Mouse (Mus musculus): ENCODE measurements around the gene Cyren. TPM values are rescaled to one million over a fixed set of nuclear protein-coding genes. Genes with fewer than 3 reads are reported as not detected.

Gene Cyren
- polyA plus RNA-seq, 1 experiment from 2014 or later: 6.1 TPM

DNA sequence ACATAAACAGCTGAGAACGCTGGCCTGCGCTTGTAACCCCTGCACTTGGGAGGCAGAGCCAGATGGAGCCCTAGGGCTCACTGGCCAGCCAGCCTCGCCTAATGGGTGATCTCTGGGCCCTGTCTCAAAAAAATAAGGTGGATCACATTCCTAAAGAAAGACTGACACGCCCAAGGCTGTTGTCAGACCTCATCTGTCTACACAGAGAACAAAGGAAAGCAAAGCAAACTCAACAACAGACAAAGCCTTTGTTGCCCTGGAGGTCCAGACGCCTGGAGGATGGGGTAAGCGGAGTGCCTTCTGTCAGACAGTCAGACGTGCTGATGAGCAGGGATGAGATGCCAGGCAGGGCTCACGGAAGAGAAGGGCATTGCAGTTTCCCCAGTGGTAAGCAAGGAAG lies 11.1 kb downstream of the Cyren start:
- WGBS (ENCODE audit: insufficient replicate concordance): 65% methylated on average over 8 of the region's 8 CpGs
- Histone ChIP-seq H3K27ac (replicated peaks) (0 out of 2 replicates have a peak overlapping the region, but pooled peaks have one; percentile 46), H3K9me3 (replicated peaks) (no peaks in the 10 kb centered on the region), H3K4me2 (no peak overlapping the region), H3K27me3 (no peaks in the 10 kb centered on the region), H3K4me1 (replicated peaks) (peaks cover 85% of the 10 kb centered on the region), H3K36me3 (replicated peaks) (no peaks in the 10 kb centered on the region), H3K4me3 (replicated peaks) (no peak overlapping the region), H3K9ac (no peak overlapping the region)
- no peak for ATAC-seq (ENCODE audit: insufficient read depth)

DNA sequence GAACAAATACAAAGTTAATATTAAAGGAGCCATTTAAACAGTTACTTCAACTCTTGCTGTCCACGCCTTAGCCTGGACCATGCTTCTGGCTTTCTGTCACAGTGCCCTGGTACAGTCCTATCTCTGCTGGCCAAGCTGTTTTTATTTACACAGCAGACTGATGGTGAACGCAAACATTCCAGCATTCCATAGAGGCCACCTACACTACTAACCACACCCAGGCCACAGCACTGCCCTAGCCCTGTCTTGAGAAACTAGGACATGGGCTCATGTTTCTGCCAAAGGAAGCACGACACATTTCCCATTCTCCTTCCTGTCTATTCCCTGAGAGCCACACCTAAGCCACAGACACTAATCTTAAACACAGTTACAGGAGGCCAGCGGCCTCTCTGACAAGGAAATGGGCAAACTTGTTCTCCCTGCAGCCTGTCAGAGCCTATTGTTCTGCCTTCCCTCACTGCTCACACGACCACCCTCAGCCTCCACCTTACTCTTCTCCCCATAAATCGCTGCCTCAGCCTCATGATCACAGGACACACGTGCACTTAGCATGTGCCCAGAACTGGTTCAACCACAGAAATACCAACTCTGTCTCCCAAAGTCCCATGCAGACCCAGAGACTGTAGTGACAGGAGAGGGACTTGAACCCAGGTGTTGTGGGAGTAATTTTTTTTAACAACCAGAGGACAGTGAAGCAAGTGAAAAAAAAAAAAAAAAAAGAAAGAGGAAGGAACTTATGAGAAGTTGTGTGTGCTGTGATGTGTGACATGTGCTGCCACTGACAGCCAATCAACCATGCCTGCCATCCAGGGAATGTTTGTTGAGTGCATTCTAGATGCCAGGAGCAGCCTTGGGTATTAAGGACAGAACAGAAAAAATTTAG lies 11.9 kb downstream of the Cyren start:
- no peaks in the 10 kb centered on the region for H3K27me3 ChIP-seq
- H3K9ac ChIP-seq: no peak overlapping the region
- H3K4me3 ChIP-seq (replicated peaks): no peak overlapping the region
- H3K4me2 ChIP-seq: peak overlapping the region; percentile 36
- WGBS (ENCODE audit: insufficient replicate concordance): 22% methylated on average over 7 of the region's 7 CpGs
- no peaks in the 10 kb centered on the region for H3K36me3 ChIP-seq (replicated peaks)
- H3K4me1 ChIP-seq (replicated peaks): peaks cover 87% of the 10 kb centered on the region
- peak overlapping the region; percentile 74 for H3K27ac ChIP-seq (replicated peaks)
- ATAC-seq (ENCODE audit: insufficient read depth): peak; percentile 53
- H3K9me3 ChIP-seq (replicated peaks): no peaks in the 10 kb centered on the region

DNA sequence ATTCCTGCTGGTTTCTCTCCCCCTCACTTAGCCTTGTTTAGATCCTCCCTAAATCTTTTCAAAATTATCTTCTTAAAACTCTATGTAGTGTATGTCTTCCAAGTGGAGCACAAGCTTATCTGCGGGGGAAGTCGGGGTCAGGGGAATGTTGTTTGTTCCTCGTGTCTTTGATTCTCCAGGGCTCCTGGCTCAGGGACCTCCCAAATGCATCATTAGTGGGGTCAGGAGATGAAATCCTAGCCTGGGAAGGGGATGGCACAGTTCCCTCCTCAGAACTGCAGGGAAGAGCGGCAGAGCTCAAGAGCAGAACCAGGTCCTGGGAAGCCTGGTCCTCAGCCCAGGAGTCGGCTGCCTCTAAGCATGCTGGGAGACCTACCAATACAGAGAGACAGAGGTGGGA lies 12.6 kb downstream of the Cyren start:
- peak; percentile 0; the same call in 1 of the 2 replicates for ATAC-seq (ENCODE audit: insufficient read depth)
- H3K9me3 ChIP-seq (replicated peaks): no peaks in the 10 kb centered on the region
- no peak overlapping the region for H3K4me3 ChIP-seq (replicated peaks)
- H3K27ac ChIP-seq (replicated peaks): peak overlapping the region; percentile 74
- H3K27me3 ChIP-seq: no peaks in the 10 kb centered on the region
- H3K9ac ChIP-seq: no peak overlapping the region
- peaks cover 80% of the 10 kb centered on the region for H3K4me1 ChIP-seq (replicated peaks)
- no peaks in the 10 kb centered on the region for H3K36me3 ChIP-seq (replicated peaks)
- peak overlapping the region; percentile 36; the same call in 1 of the 2 replicates for H3K4me2 ChIP-seq
- 58% methylated on average over 5 of the region's 5 CpGs for WGBS (ENCODE audit: insufficient replicate concordance)

DNA sequence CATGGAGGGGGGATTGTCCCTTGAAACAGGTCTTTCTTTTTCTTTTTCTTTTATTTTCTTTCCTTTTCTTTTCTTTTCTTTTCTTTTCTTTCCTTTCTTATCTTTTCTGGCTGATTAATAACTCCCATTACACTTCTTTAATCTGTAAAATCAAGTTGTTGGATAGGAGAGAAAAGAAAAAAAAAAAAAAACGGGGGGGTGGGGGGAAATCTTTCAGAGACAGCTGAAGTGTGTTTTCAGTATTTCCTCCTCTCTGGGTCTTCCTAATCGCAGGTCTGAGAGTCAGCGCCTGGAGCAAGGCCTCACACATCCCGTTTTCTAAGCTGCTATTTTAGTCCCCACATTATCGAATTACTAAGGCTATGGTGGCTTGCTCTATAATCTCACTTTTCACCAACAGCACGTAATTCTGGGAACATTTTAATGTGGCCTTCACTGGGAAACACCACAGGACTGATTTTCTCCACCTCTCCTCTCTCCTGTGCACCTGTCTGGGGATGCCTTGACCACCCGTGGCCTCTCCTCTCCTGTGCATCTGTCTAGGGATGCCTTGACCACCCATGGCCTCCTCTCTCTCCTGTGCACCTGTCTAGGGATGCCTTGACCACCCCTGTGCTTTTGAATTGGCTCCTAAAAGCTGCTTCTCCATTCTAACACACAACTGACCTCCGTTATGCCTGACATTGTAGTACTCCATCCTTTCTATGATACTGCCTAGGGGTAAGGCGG lies 13.9 kb downstream of the Cyren start:
- no peak for ATAC-seq (ENCODE audit: insufficient read depth)
- H3K9ac ChIP-seq: no peak overlapping the region
- H3K27me3 ChIP-seq: no peaks in the 10 kb centered on the region
- no peaks in the 10 kb centered on the region for H3K36me3 ChIP-seq (replicated peaks)
- no peaks in the 10 kb centered on the region for H3K9me3 ChIP-seq (replicated peaks)
- H3K4me2 ChIP-seq: peak overlapping the region; percentile 67
- peak overlapping the region; percentile 13 for H3K4me3 ChIP-seq (replicated peaks)
- peaks cover 68% of the 10 kb centered on the region for H3K4me1 ChIP-seq (replicated peaks)
- WGBS (ENCODE audit: insufficient replicate concordance): 43% methylated on average over 9 of the region's 9 CpGs
- 0 out of 2 replicates have a peak overlapping the region, but pooled peaks have one; percentile 76 for H3K27ac ChIP-seq (replicated peaks)

DNA sequence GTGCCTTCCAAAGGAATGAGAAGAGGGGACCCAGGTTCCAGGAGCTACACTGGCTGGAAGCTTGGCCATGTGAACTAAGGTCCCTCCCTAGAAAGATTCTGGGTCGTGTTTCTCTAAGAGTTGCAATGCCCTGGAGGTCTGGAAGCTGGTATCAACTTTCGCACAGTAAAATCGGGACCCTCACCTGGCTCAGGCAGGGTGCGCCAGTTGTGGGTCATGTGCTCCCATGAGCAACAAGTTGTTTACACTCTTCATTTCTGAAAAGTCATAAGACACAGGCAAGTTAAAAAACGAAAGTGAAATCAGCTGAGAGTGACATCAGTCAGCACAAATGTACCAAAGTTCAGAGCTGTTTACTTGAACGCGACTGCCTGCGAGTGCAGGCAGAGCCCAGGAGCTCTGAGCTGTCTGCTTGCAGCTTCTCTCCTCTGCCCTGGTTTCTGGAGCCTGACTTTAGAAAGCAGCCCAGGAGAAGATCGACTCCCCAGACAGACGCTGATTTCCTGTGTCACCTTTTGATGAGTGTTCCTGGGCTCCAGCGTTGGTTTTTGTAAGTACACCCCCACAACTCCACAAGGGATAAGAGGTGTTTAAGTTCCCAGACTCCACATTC lies 15.0 kb downstream of the Cyren start, which contains the start of gene Tmem140:
Gene Tmem140 (plus strand): TSS at position 356 of the 613 bp plus-strand sequence.
- WGBS (ENCODE audit: insufficient replicate concordance): 15% methylated on average over 11 of the region's 11 CpGs
- Histone ChIP-seq H3K36me3 (replicated peaks) (no peaks in the 10 kb centered on the region), H3K4me1 (replicated peaks) (peaks cover 57% of the 10 kb centered on the region), H3K9ac (peak within 1 kb of the TSS; percentile 25), H3K27me3 (no peaks in the 10 kb centered on the region), H3K4me3 (replicated peaks) (peak within 1 kb of the TSS; percentile 53), H3K4me2 (peak within 1 kb of the TSS; percentile 67), H3K27ac (replicated peaks) (peak within 1 kb of the TSS; percentile 76), H3K9me3 (replicated peaks) (no peaks in the 10 kb centered on the region)
- peak; percentile 49; the same call in 1 of the 2 replicates for ATAC-seq (ENCODE audit: insufficient read depth)

- no peaks in the 10 kb centered on the region for H3K36me3 ChIP-seq (replicated peaks)
- peaks cover 52% of the 10 kb centered on the region for H3K4me1 ChIP-seq (replicated peaks)
- H3K27me3 ChIP-seq: no peaks in the 10 kb centered on the region
- WGBS (ENCODE audit: insufficient replicate concordance): 63% methylated on average over 6 of the region's 6 CpGs
- H3K4me3 ChIP-seq (replicated peaks): peak overlapping the region; percentile 53
- ATAC-seq (ENCODE audit: insufficient read depth): no peak
- H3K27ac ChIP-seq (replicated peaks): peak overlapping the region; percentile 76
- H3K9ac ChIP-seq: peak overlapping the region; percentile 25; the same call in 1 of the 2 replicates
- no peaks in the 10 kb centered on the region; the same call in 1 of the 2 replicates for H3K9me3 ChIP-seq (replicated peaks)
- peak overlapping the region; percentile 67 for H3K4me2 ChIP-seq
Measured at GRCm38 (mm10) chr6:34862381-34862780, 15.5 kb downstream of the Cyren start.

DNA sequence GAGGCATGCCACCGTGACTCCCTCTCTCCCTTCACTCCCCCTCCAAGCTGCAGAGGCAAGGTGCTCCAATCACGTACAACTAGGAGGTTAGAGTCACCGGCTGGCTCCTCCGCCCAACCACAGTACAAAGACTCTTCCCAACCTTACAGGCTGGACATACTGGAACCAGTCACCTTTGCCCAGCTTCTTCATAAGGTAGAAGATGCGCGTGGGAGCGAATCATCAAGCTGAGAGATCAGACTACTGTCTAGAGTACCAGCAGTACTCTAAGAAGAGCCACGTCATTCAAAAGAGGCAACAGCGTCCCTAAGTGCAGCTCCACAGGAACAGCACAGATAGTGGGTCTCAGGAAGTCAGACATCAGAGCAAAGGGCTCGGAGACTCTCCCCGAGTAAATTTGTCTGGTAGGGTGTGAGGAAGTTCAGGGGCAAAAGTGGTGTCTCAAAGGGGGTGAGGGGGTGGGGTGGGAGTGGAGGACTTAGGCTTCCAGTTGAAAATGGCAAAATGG lies 16.3 kb downstream of the Cyren start:
- Histone ChIP-seq H3K27ac (replicated peaks) (no peak overlapping the region), H3K9me3 (replicated peaks) (no peaks in the 10 kb centered on the region; the same call in 1 of the 2 replicates), H3K27me3 (no peaks in the 10 kb centered on the region), H3K4me3 (replicated peaks) (no peak overlapping the region), H3K4me2 (no peak overlapping the region), H3K9ac (no peak overlapping the region), H3K36me3 (replicated peaks) (no peaks in the 10 kb centered on the region), H3K4me1 (replicated peaks) (peaks cover 44% of the 10 kb centered on the region)
- no peak for ATAC-seq (ENCODE audit: insufficient read depth)
- WGBS (ENCODE audit: insufficient replicate concordance): 63% methylated on average over 11 of the region's 11 CpGs

GRCm38 (mm10) chr6:34832352-34832751 lies 45.5 kb downstream of the Cyren start:
- H3K36me3 ChIP-seq (replicated peaks): no peaks in the 10 kb centered on the region
- no peak overlapping the region for H3K4me3 ChIP-seq (replicated peaks)
- no peaks in the 10 kb centered on the region for H3K27me3 ChIP-seq
- H3K4me1 ChIP-seq (replicated peaks): peaks cover 2% of the 10 kb centered on the region; the same call in 1 of the 2 replicates
- no peak overlapping the region for H3K9ac ChIP-seq
- no peak overlapping the region for H3K4me2 ChIP-seq
- WGBS (ENCODE audit: insufficient replicate concordance): 85% methylated on average over 5 of the region's 5 CpGs
- no peak for ATAC-seq (ENCODE audit: insufficient read depth)
- no peak overlapping the region for H3K27ac ChIP-seq (replicated peaks)
- no peaks in the 10 kb centered on the region for H3K9me3 ChIP-seq (replicated peaks)

- Histone ChIP-seq H3K27ac (replicated peaks) (no peak overlapping the region), H3K36me3 (replicated peaks) (no peaks in the 10 kb centered on the region), H3K4me3 (replicated peaks) (no peak overlapping the region), H3K9me3 (replicated peaks) (no peaks in the 10 kb centered on the region), H3K4me1 (replicated peaks) (no peaks in the 10 kb centered on the region), H3K4me2 (no peak overlapping the region), H3K27me3 (no peaks in the 10 kb centered on the region), H3K9ac (no peak overlapping the region)
- ATAC-seq (ENCODE audit: insufficient read depth): no peak
Measured at GRCm38 (mm10) chr6:34824406-34824805, 53.5 kb downstream of the Cyren start.

Data from liver, embryonic 15.5 days (tissue).